Mouse (Mus musculus) embryonic fibroblast, embryonic 13.5 days (primary cell): Measurements from ENCODE around the gene Vmn1r40.

ENCODE experiments used
- CTCF ChIP-seq: IDR thresholded peaks from 2 replicates; pipeline ENCODE4 v1.5.1; 2011; ENCODE audit warnings: mild to moderate bottlenecking, control low read depth, low read length, moderate library complexity, borderline replicate concordance; ENCODE audit not compliant: insufficient read depth
- POLR2A ChIP-seq: IDR thresholded peaks from 2 replicates; pipeline ENCODE4 v1.6.1; 2011; ENCODE audit warnings: low read depth, mild to moderate bottlenecking, control low read depth, low read length, moderate library complexity

GRCm38 (mm10) chr6:89680155-89680554 is 27.2 kb upstream of the Vmn1r40 start:
- no peak for TF ChIP-seq POLR2A
- peak; percentile 94 for TF ChIP-seq CTCF
